Mouse (Mus musculus) G1E (cell line): Measurements from ENCODE around the gene Cox7a2l. TPM values are rescaled to one million over a fixed set of nuclear protein-coding genes. Genes with fewer than 3 reads are reported as not detected.

Experiments
- ATAC-seq: 2 replicates; pipeline ENCODE4 v1.8.0; 2016; ENCODE audit warnings: mild to moderate bottlenecking; ENCODE audit not compliant: insufficient number of reproducible peaks, poor library complexity, low FRiP score, severe bottlenecking; ENCODE audit errors: extremely low read depth
- DNase-seq: peaks from one replicate; pipeline ENCODE4 v3.0.0; 2012; ENCODE audit warnings: low spot score
- H3K27me3 ChIP-seq: 2 replicates; pipeline ENCODE4 v1.6.1; 2012; ENCODE audit warnings: mild to moderate bottlenecking, low read length, inconsistent platforms; ENCODE audit not compliant: insufficient read depth
- H3K36me3 ChIP-seq: replicated peaks from 2 replicates; pipeline ENCODE3; 2012; ENCODE audit warnings: mild to moderate bottlenecking, inconsistent platforms
- H3K4me1 ChIP-seq: 2 replicates; pipeline ENCODE4 v1.6.1; 2012; ENCODE audit warnings: low read depth, low read length, inconsistent platforms, mixed read lengths; ENCODE audit not compliant: insufficient read depth
- H3K4me3 ChIP-seq: 2 replicates; pipeline ENCODE4 v1.5.1; 2012; ENCODE audit warnings: low read depth, mild to moderate bottlenecking, inconsistent platforms, low read length, moderate library complexity, mixed read lengths
- H3K9me3 ChIP-seq: replicated peaks from 2 replicates; pipeline ENCODE4 v1.6.1; 2012; ENCODE audit warnings: inconsistent platforms
- CTCF ChIP-seq: IDR thresholded peaks from 2 replicates; pipeline ENCODE4 v1.5.1; 2012; ENCODE audit warnings: low read depth, low read length, inconsistent platforms, mixed read lengths
- GATA1 ChIP-seq: IDR thresholded peaks from 2 replicates; pipeline ENCODE4 v1.6.1; 2012; ENCODE audit warnings: borderline replicate concordance, low read length, inconsistent platforms, mixed read lengths
- GATA2 ChIP-seq: IDR thresholded peaks from 2 replicates; pipeline ENCODE4 v1.6.1; 2012; ENCODE audit warnings: low read depth, low read length, inconsistent platforms, borderline replicate concordance
- POLR2AphosphoS5 ChIP-seq: IDR thresholded peaks from 2 replicates; pipeline ENCODE4 v1.6.1; 2012; ENCODE audit warnings: low read depth, low read length, inconsistent platforms; ENCODE audit not compliant: insufficient replicate concordance
- TAL1 ChIP-seq: conservative IDR thresholded peaks from 2 replicates; pipeline ENCODE4 v1.6.1; 2012; ENCODE audit warnings: low read depth, low read length, inconsistent platforms, mixed read lengths
- polyA plus RNA-seq: library from polyadenylated mRNA; stranded (reverse); fragments of >175 nt; gene quantifications from 2 replicates; pipeline ENCODE4 v1.2.3, GENCODE M21; 2012
- total RNA-seq, 2 experiments: library from RNA; stranded (forward) in 1 of 2; stranded (reverse) in 1 of 2; fragments of 200-1000 nt in 1 of 2; fragments of >200 nt in 1 of 2; fragmentation: Nextera tagmentation in 1 of 2; gene quantifications; 2 replicates each; pipeline ENCODE4 v1.2.3; 2014 to 2017

The Cox7a2l gene
- total RNA-seq (2014; fragmentation: Nextera tagmentation) (122 and 140 TPM in 2 replicates), total RNA-seq (2017) (209 and 238 TPM in 2 replicates), polyA plus RNA-seq (13.6 and 41.3 TPM in 2 replicates)

GRCm38 (mm10) chr17:83517280-83518015, at the start of gene Cox7a2l:
TSS of gene Cox7a2l (minus strand) at chr17:83517330.
- no peak within 1 kb of the TSS for H3K4me3 ChIP-seq
- DNase-seq (no peak), ATAC-seq (no peak)
- peaks cover 27% of the 10 kb centered on the region for H3K4me1 ChIP-seq
- no peaks in the 10 kb centered on the region for H3K9me3 ChIP-seq
- no peak for TF ChIP-seq GATA1
- TF ChIP-seq CTCF = no peak
- TF ChIP-seq GATA2 = no peak
- no peak for TF ChIP-seq TAL1
- TF ChIP-seq POLR2AphosphoS5 = no peak
- no peaks in the 10 kb centered on the region for H3K36me3 ChIP-seq
- H3K27me3 ChIP-seq = 0 out of 2 replicates have a peak, but pooled peaks cover 2% of the 10 kb centered on the region

DNA sequence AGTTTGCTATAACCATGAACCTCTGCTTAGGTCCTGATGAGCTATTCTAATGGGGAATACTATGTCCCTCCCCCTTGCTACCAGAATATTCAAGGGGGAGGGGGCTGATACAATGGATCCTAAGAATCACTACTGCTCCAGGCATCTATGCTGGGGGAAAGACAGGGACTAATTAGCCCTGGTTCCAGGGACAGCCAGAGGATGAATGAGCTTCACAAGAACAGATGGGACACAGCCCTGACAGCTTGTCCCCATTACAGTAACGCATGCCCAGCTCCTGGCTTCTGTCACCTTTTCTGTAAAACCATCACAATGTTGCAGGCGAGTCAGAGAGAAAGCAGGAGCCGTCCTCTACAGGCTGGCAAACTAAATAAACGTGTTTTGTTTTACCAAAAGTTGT, 48.4 kb upstream of the Cox7a2l start:
- Histone ChIP-seq H3K4me1 (peaks cover 13% of the 10 kb centered on the region; the same call in 1 of the 2 replicates), H3K4me3 (no peak overlapping the region), H3K9me3 (no peaks in the 10 kb centered on the region), H3K27me3 (peaks cover 7% of the 10 kb centered on the region), H3K36me3 (no peaks in the 10 kb centered on the region)
- DNase-seq (no peak), ATAC-seq (no peak)
- TF ChIP-seq GATA1 (no peak), CTCF (no peak), GATA2 (no peak), POLR2AphosphoS5 (no peak)

GRCm38 (mm10) chr17:83564119-83564820, 47.1 kb upstream of the Cox7a2l start:
- DNase-seq (no peak), ATAC-seq (no peak)
- Histone ChIP-seq H3K27me3 (peaks cover 4% of the 10 kb centered on the region), H3K36me3 (no peaks in the 10 kb centered on the region), H3K4me3 (no peak overlapping the region), H3K4me1 (peaks cover 13% of the 10 kb centered on the region; the same call in 1 of the 2 replicates), H3K9me3 (no peaks in the 10 kb centered on the region)
- TF ChIP-seq CTCF = no peak

GRCm38 (mm10) chr17:83563703-83564111, 46.6 kb upstream of the Cox7a2l start:
- peak; percentile 6 for DNase-seq
- TF ChIP-seq CTCF (peak; percentile 63), GATA1 (no peak)
- H3K9me3 ChIP-seq = no peaks in the 10 kb centered on the region
- no peak overlapping the region for H3K4me3 ChIP-seq
- no peak for ATAC-seq
- H3K27me3 ChIP-seq = peaks cover 4% of the 10 kb centered on the region
- H3K4me1 ChIP-seq = peaks cover 13% of the 10 kb centered on the region; the same call in 1 of the 2 replicates
- no peaks in the 10 kb centered on the region for H3K36me3 ChIP-seq

DNA sequence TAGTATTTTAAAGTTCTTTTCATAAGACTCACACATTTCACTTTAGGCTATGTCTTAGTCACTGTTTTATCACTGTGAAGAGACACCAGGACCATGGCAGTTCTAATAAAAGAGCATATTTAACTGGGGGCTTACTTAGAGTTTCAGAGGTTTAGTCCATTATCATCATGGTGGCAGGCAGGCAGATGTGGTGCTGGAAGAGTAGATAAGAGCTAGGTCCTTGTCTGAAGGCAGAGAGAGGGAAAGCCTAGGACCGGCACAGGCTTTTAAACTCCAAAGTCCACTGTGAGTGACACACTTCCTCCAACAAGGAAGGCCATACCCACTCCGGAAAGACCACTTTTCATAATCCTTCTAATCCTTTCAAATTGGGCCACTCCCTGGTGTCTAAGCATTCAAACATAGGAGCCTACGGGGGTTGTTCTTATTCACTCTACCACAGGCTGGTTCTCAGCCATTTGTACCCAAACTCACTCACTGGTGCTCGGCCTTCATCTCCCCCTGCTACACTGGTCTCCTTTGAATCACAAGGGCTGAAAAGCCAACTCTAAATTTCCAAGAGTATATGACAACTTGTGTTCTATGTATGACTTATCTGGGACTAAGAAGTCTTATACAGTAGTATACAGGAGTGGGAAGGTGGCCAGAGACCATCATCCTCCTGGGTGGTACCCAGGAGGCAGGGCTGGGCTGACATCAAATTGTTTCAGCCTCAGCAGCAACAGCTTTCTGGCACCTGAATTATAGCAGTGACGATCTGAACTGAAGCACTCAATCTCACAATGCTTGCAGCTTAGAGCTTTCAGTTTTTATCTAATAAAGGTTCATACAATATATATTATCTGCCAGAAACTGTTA, 45.3 kb upstream of the Cox7a2l start:
- DNase-seq = no peak
- ATAC-seq = peak; percentile 28
- TF ChIP-seq CTCF (no peak), TAL1 (peak; percentile 45; the same call in 1 of the 2 replicates)
- Histone ChIP-seq H3K36me3 (no peaks in the 10 kb centered on the region), H3K9me3 (no peaks in the 10 kb centered on the region), H3K4me3 (no peak overlapping the region), H3K4me1 (peaks cover 13% of the 10 kb centered on the region; the same call in 1 of the 2 replicates), H3K27me3 (peaks cover 2% of the 10 kb centered on the region; the same call in 1 of the 2 replicates)

DNA sequence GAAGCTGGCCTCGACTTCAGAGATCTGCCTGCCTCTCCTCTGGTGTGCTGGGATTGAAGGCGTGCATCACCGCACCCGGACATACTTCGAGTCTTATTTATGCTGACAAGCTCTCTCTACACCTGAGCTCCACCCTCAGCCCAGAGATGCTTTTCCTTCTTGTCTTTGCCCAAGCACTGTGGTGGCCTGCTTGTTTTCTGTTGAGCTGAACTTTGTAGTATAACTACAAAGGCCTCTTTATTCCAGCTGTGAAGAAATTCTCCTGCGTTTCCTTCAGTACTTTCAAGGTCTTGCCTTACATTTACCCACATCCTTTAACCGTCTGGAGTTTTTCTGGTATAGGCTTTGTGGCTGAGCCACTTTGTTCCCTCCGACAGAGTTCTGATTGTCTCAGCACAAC, 42.0 kb upstream of the Cox7a2l start:
- TF ChIP-seq TAL1 (no peak), GATA2 (no peak), CTCF (no peak), POLR2AphosphoS5 (no peak), GATA1 (no peak)
- Histone ChIP-seq H3K4me1 (peaks cover 14% of the 10 kb centered on the region), H3K4me3 (no peak overlapping the region), H3K36me3 (no peaks in the 10 kb centered on the region), H3K9me3 (no peaks in the 10 kb centered on the region), H3K27me3 (peaks cover 2% of the 10 kb centered on the region; the same call in 1 of the 2 replicates)
- ATAC-seq (no peak), DNase-seq (no peak)
